Mouse (Mus musculus) stomach, postnatal 0 days (tissue): Measurements from ENCODE around the gene Akap6.

ENCODE experiments used
- CTCF ChIP-seq: IDR thresholded peaks from 2 replicates; pipeline ENCODE4 v1.5.1; 2016; ENCODE audit warnings: antibody characterized with exemption, low read depth, mild to moderate bottlenecking, moderate library complexity
- EP300 ChIP-seq: optimal IDR thresholded peaks from 2 replicates; pipeline ENCODE3; 2016; ENCODE audit warnings: antibody characterized with exemption

DNA sequence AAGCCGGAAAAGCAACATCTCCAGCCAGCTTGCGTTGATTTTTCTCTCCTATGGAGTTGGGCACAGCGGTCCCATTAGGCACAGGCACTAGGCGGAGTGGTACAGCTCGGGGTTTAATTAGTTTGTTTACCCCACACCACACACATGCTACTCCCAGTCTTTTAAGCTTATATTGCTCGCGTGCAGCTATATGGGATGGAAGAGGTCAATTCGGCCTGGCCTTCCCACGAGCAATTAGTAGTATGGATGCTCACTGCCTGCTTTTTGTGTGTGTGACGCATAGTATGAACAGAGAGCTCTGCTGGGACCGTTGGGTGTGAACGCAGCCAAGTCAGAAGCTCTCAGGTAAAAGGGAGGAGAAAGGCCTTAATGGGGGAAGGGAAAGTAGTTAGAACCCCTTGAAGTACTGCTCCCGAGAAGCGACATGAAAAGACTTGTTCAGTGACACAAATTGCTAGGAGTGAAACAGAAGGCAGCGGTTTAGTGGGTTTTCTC lies 1.6 kb downstream of the Akap6 start:
- TF ChIP-seq CTCF (no peak), EP300 (no peak)
